Mouse (Mus musculus) gastrocnemius, postnatal 10 days (tissue): ENCODE data around the gene Gjb2. TPM values are rescaled to one million over a fixed set of nuclear protein-coding genes. Genes with fewer than 3 reads are reported as not detected.
A peak's percentile ranks its signal among the peaks of the same experiment; 100 is the strongest.

Experiments
- DNase-seq: peaks from one replicate; pipeline ENCODE4 v3.0.0; 2021; ENCODE audit warnings: mixed read lengths
- total RNA-seq, 2 experiments: library from RNA; stranded (reverse); gene quantifications; 2 replicates each; pipeline ENCODE4 v1.2.3; 2021

Gene Gjb2
- total RNA-seq, 2 experiments from 2014 or later = 0.31 to 0.95 TPM

GRCm38 (mm10) chr14:57066053-57066452, 38.4 kb downstream of the Gjb2 start:
- no peak for DNase-seq

- peak; percentile 64 for DNase-seq
Observed at GRCm38 (mm10) chr14:57060052-57060451, 44.5 kb downstream of the Gjb2 start.

- DNase-seq = peak; percentile 32
Observed at GRCm38 (mm10) chr14:57057563-57058321, 46.8 kb downstream of the Gjb2 start, which contains the start of gene Gja3. TSS of gene Gja3 (minus strand) at chr14:57058100.

- no peak for DNase-seq
Observed at GRCm38 (mm10) chr14:57057204-57057562, 47.3 kb downstream of the Gjb2 start.

GRCm38 (mm10) chr14:57052713-57053112, 51.8 kb downstream of the Gjb2 start:
- DNase-seq = no peak

Other genes with a start within 250 kb of the Gjb2 start
- gene Zmym2, start 218.0 kb downstream of the Gjb2 start, total RNA-seq = 10 to 100 TPM; 36.9 to 43.6 TPM
- 1 to 10 TPM; 5.3 to 6.7 TPM for gene Gja3, start 46.6 kb downstream of the Gjb2 start, total RNA-seq
- gene Gm4491, start 11.2 kb upstream of the Gjb2 start, total RNA-seq = not detected
- gene Gjb6, start 28.9 kb upstream of the Gjb2 start, total RNA-seq = under 1 TPM in 1 of 2 experiments, not detected in 1; 0.16 TPM